Mouse (Mus musculus) urinary bladder, adult 2 months (tissue): ENCODE measurements around the gene Cmtm3. TPM values are rescaled to one million over a fixed set of nuclear protein-coding genes. Genes with fewer than 3 reads are reported as not detected.
A peak's percentile ranks its signal among the peaks of the same experiment; 100 is the strongest.

ENCODE experiments used
- DNase-seq: peaks from one replicate; pipeline ENCODE4 v3.0.0; 2022; ENCODE audit warnings: low spot score
- polyA plus RNA-seq: library from polyadenylated mRNA; depleted of rRNA; stranded (reverse); fragments of >200 nt; gene quantifications from 2 replicates; pipeline ENCODE4 v1.2.3, GENCODE M21; 2012

Gene Cmtm3
- polyA plus RNA-seq, 1 experiment: 74.9 TPM

DNA sequence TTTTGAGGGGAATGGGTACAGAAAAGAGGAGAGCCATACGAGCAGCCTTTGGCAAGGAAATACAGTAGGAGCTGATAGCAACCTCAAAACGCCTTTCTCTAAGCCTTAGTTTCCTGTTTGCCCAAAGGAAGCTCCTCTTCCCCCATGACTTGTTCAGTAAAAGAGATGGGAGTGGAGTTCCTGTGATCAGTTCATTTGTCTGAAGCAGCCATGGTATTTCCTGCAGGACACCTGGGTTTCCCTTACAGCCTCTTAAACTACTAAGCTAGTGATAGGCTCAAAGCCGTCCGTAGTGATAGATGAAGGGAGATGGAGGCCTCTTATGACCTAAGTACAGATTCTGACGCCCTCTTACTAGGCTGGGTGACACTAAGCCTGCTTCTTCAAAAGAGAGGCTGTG is 3.2 kb downstream of the Cmtm3 start:
- no peak for DNase-seq

DNA sequence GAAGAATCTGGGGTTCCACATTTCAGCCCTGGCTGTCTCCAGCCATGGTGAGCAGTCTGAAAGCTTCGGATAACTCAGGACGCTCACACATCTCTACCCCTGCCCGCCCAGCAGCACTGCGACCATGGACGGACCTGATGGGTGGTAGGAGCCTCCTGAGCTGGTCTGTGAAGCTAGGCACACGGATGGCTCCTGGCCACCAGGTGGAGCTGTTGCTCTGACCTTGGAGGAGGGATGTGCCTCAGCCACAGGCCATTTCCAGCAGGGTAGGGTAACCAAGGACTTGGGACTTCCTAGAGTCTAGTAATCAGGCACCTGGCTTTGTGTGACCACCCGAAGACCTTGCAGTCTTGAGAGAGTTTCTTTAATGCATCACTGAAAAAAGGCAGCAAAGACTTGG is 4.7 kb downstream of the Cmtm3 start:
- DNase-seq: peak; percentile 84

- DNase-seq: no peak
These were observed 5.4 kb downstream of the Cmtm3 start for GRCm38 (mm10) chr8:104344622-104345021.

GRCm38 (mm10) chr8:104346706-104347105 is 7.5 kb downstream of the Cmtm3 start:
- DNase-seq: no peak

DNA sequence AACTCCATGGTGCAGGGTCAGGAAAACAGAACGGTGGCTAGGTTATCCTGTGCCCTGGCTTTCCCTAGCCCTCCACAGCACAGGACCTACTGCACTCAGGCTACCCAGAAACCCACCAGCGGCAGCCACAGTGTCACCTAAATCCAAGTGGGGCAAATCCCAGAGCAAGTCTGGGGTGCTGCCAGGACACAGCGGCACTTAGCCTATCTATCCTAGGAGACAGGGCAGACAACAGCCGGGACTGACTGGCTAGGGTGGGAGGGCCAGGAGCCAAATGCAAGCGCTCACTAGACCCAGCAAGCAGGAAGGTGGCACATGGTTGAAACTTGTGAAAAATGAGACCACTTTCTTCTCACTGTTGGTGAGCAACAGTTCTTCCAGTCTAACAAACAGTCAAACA is 9.8 kb downstream of the Cmtm3 start:
- DNase-seq: no peak

- DNase-seq: no peak
These were observed 10.8 kb downstream of the Cmtm3 start for GRCm38 (mm10) chr8:104350047-104350446.

GRCm38 (mm10) chr8:104353186-104353585 is 14.0 kb downstream of the Cmtm3 start:
- no peak for DNase-seq

DNA sequence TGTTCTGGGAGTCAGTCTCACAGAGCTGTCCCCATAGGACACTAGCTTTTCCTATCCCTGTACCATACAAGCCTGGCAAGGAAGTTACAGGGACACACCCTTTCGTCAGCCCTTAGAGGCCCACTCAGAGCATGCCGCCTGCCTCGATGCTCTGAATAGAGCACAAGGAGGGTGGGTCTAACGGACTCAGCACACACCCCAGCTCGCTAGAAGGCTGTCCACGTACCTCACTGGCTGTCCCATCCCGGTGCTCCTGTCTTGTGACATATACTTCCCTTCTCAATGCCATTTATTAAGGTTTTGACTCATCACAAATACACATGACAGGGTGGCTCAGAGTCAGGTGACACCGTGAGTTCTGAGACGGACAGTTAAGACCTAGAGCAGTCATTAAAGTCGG is 15.3 kb downstream of the Cmtm3 start:
- no peak for DNase-seq

DNA sequence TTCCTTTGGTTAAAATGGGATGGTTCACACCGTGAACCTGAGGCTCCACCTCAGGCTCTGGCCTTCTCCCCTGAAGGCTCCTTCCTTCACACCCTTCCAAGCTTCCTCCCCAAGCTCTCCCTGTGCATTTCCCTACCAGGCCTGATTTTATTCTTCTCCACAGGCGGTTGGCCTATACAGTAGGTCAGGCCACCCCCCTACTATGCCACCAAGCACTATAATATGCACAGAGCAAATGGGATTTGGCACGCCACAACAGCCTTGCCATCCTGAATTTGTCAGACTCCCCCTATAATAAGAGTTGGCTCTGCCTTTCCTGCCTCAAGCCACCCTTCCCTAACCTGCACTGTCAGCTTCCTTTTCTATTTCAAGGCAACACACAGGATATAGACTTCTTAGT is 19.4 kb downstream of the Cmtm3 start:
- no peak for DNase-seq

DNA sequence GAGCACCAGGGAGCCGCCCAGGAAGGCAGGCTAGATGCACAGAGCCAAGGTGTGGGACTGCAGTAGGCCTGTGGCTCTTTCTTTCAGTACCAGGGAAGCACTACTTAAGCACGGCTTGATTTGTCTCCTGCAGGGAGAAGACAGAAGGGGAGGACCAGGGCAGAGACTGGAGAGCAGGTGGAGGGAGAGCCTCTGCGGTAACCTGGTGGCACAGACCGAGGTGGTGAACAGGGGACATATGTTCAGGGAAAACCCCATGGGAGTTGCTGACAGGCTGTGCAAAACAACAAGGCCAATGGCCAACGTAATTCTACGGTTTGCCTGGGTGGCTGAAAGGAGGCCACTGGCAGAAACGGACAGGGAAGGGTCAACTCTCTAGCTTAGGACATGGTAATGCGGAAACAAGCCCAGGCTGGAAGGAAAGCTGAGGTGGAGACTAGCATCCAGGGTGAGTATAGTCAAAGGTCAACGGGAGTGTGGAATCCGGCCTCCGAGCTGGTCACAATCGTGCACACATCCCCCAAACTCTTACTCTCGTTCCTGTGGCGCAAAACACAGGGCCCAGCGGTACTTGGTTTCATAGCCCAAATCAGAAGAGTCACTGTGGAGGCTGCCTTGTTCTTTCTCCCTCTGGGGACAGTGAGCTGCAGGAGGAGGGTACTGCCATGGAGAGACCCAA is 20.7 kb downstream of the Cmtm3 start:
- no peak for DNase-seq

DNA sequence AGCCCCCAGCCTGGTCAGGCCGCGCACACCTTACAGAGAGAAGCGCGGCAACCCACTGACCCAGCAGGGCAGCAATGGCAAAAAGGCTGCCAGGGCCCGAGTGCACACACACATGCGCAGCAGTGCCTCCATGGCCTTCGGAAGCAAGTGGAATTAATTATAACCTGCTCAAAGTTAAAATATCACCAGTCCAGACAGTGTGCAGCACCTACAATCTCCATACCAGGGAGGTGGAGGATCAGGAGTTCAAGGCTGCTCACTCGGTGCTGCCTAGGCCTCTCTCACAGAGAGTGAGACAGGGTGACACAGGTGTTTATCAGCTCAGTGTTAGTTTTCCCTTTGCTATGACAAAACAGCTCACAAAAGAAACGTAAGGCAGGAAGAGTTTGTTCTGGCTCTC is 26.5 kb downstream of the Cmtm3 start:
- no peak for DNase-seq

DNA sequence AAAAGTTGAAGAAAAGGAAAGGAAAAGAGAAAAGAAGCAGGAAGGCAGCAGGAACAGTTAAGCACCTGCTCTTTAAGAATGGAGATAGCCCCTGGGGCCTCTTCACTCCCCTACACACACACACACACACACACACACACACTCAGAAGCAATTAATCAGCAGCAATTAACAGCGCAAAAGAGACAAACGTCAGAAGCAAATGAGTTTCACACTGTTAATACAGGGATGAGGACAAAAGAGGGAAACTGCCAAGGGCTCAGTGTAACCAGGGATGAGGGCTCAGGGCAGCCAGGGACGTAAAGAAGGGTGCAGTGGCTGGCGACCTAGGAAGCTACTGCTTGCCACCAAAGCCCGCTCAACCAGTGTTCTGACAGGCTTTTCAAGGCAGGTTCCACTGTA is 28.2 kb downstream of the Cmtm3 start:
- no peak for DNase-seq

GRCm38 (mm10) chr8:104369591-104369990 is 30.4 kb downstream of the Cmtm3 start:
- DNase-seq: no peak

DNA sequence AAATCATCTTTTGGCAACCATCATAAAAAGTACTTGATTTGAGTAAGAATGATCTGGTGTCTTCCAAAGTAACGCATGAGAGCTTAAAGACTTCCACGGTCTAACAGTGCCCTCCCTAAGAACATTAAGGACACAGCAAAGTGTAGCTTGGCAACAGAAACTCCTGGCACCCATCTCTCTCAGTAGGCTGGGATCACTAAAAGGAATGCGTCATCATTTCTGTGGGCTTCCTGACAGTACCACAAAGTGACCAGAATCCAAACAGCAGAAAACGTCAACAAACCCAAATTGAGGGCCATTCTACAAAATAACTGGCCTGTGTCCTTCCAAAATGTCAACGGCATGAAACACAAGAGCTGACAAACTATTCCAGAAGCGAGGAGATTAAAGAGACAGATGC is 30.9 kb downstream of the Cmtm3 start:
- no peak for DNase-seq

- DNase-seq: no peak
These were observed 31.9 kb downstream of the Cmtm3 start for GRCm38 (mm10) chr8:104371121-104371520.

DNA sequence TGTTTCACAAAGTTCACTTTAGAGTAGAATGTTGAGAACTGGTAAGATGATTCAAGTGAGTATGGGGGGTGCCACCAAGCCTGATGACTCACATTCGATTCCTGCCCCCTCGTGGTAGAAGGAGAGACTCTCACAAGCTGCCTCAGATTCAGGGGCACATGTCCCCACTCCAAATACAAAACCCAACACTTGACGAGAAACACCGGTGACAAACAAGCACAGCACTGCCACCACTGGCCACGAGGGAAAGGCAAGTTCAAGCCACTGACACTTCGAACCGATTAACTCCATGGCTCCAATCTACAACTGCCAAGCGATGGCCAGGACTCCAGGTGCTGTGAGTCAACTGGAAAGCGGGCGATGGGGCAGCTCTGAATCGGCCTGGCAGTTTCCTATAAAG is 34.6 kb downstream of the Cmtm3 start:
- no peak for DNase-seq

- DNase-seq: no peak
These were observed 35.1 kb downstream of the Cmtm3 start for GRCm38 (mm10) chr8:104374269-104374668.

GRCm38 (mm10) chr8:104374864-104375846 is 35.9 kb downstream of the Cmtm3 start:
- peak; percentile 42 for DNase-seq

DNA sequence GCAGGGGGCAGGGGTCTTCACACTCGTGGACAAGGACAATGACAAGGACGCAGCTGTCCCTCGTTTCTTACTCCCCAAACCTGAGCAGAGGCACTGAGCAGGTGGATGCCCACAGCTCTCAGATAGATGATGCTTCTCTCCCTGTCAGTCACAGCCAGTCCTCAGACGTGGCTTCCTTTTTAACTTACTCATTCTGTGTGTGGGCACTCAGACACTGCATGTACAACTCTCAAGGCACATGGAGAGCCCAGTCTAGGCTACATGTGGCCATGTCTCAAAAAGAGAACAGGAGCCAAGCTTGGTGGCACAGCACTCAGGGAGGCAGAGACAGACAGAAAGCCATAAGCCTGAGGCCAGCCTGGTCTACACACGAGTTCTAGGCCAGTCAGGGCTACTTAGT is 36.7 kb downstream of the Cmtm3 start:
- DNase-seq: no peak

- DNase-seq: no peak
These were observed 37.5 kb downstream of the Cmtm3 start for GRCm38 (mm10) chr8:104376669-104377068.

- DNase-seq: no peak
These were observed 40.2 kb downstream of the Cmtm3 start for GRCm38 (mm10) chr8:104379301-104379836.

DNA sequence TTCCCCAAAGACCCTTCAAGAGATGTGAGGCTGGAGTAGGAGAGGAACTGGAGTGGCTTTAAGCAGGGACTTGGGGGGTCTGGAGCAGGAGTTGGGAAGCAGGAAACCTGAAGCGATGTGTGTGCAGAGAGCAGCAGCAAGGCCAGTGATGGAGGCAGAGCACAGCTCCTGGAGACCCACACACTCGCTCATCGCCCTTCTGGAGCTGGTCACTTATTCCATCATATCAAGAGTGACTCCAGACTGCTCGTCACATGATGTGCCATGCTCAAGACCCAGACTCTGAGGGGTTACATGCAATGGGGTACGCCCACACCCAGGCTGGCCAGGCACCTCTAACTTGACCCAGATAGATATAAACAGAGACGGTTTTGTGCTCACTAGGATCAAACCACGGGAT is 41.1 kb downstream of the Cmtm3 start:
- no peak for DNase-seq

- no peak for DNase-seq
These were observed 41.8 kb downstream of the Cmtm3 start for GRCm38 (mm10) chr8:104380961-104381411.
